Mouse (Mus musculus): ENCODE data around the gene Exoc2. TPM values are rescaled to one million over a fixed set of nuclear protein-coding genes. Genes with fewer than 3 reads are reported as not detected.

Exoc2 gene
- polyA plus RNA-seq, 1 experiment from 2014 or later = 47.0 TPM

GRCm38 (mm10) chr13:30792741-30793140 lies 181.2 kb downstream of the Exoc2 start:
- ATAC-seq (ENCODE audit: insufficient read depth) (peak; percentile 58), DNase-seq (peak; percentile 51)
- WGBS = 36% methylated on average over 3 of the region's 3 CpGs
- no peak overlapping the region for H3K4me2 ChIP-seq
- no peak overlapping the region for H3K4me3 ChIP-seq (ENCODE audit: low read depth, low read length)
- H3K27ac ChIP-seq (ENCODE audit: low read depth) = no peak overlapping the region
- no peaks in the 10 kb centered on the region for H3K36me3 ChIP-seq (ENCODE audit: insufficient read depth)
- H3K9ac ChIP-seq = no peak overlapping the region
- no peaks in the 10 kb centered on the region for H3K4me1 ChIP-seq (ENCODE audit: insufficient read depth)
- TF ChIP-seq CTCF (IDR thresholded peaks at IDR 0.05; ENCODE audit: low read depth) = no peak
- H3K9me3 ChIP-seq (ENCODE audit: low read depth, low read length) = no peaks in the 10 kb centered on the region
- no peaks in the 10 kb centered on the region for H3K27me3 ChIP-seq (ENCODE audit: insufficient read depth, low read length)

- DNase-seq (no peak), ATAC-seq (ENCODE audit: insufficient read depth) (no peak)
- no peak overlapping the region for H3K27ac ChIP-seq (ENCODE audit: low read depth)
- H3K4me2 ChIP-seq = no peak overlapping the region
- H3K9me3 ChIP-seq (ENCODE audit: low read depth, low read length) = no peaks in the 10 kb centered on the region
- TF ChIP-seq CTCF (IDR thresholded peaks at IDR 0.05; ENCODE audit: low read depth) = no peak
- no peak overlapping the region for H3K4me3 ChIP-seq (ENCODE audit: low read depth, low read length)
- WGBS = 49% methylated on average over 9 of the region's 9 CpGs
- no peaks in the 10 kb centered on the region for H3K27me3 ChIP-seq (ENCODE audit: insufficient read depth, low read length)
- no peak overlapping the region for H3K9ac ChIP-seq
- H3K36me3 ChIP-seq (ENCODE audit: insufficient read depth) = no peaks in the 10 kb centered on the region
- H3K4me1 ChIP-seq (ENCODE audit: insufficient read depth) = no peaks in the 10 kb centered on the region
Measured at GRCm38 (mm10) chr13:30792308-30792707, 181.6 kb downstream of the Exoc2 start.

- WGBS = 62% methylated on average over 5 of the region's 5 CpGs
- no peak for ATAC-seq (ENCODE audit: insufficient read depth)
- no peak for TF ChIP-seq CTCF (IDR thresholded peaks at IDR 0.05; ENCODE audit: low read depth)
Measured at GRCm38 (mm10) chr13:30790016-30790415, 183.9 kb downstream of the Exoc2 start.

GRCm38 (mm10) chr13:30788421-30788820 lies 185.5 kb downstream of the Exoc2 start:
- H3K4me1 ChIP-seq (ENCODE audit: insufficient read depth) = no peaks in the 10 kb centered on the region; the same call in 1 of the 2 replicates
- no peak overlapping the region for H3K4me2 ChIP-seq
- no peak overlapping the region for H3K4me3 ChIP-seq (ENCODE audit: low read depth, low read length)
- H3K36me3 ChIP-seq (ENCODE audit: insufficient read depth) = no peaks in the 10 kb centered on the region
- DNase-seq (no peak), ATAC-seq (ENCODE audit: insufficient read depth) (no peak)
- no peaks in the 10 kb centered on the region for H3K9me3 ChIP-seq (ENCODE audit: low read depth, low read length)
- no peak overlapping the region for H3K27ac ChIP-seq (ENCODE audit: low read depth)
- no peaks in the 10 kb centered on the region for H3K27me3 ChIP-seq (ENCODE audit: insufficient read depth, low read length)
- 80% methylated on average over 3 of the region's 3 CpGs for WGBS
- TF ChIP-seq CTCF (IDR thresholded peaks at IDR 0.05; ENCODE audit: low read depth) = no peak
- H3K9ac ChIP-seq = no peak overlapping the region

More at GRCm38 (mm10) chr13:30790016-30790415, 183.9 kb downstream of the Exoc2 start:
- Histone ChIP-seq H3K36me3 (ENCODE audit: insufficient read depth) (no peaks in the 10 kb centered on the region), H3K27ac (ENCODE audit: low read depth) (no peak overlapping the region), H3K27me3 (ENCODE audit: insufficient read depth, low read length) (no peaks in the 10 kb centered on the region), H3K4me1 (ENCODE audit: insufficient read depth) (no peaks in the 10 kb centered on the region; the same call in 1 of the 2 replicates), H3K4me2 (no peak overlapping the region), H3K9me3 (ENCODE audit: low read depth, low read length) (no peaks in the 10 kb centered on the region), H3K4me3 (ENCODE audit: low read depth, low read length) (no peak overlapping the region), H3K9ac (no peak overlapping the region)
- no peak for DNase-seq

DNA sequence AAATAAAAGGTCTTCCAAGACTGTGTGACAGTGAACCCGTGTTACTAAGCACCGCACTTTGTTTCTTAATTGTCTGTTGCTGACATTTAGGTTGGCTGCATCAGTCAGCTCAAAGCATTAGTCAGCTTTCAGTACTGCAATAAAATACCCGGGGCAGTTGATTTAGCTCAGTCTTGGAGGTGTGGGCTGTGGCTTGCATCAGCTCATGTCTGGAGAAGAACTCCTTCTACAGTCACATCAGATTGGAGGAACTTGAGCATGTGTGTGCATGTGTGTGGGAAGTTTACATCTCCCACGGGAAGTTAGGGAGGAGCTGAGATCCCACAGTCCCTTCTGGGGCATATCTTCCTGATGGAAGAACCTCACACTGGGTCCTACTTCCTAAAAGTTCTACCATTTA lies 185.9 kb downstream of the Exoc2 start:
- Histone ChIP-seq H3K27ac (ENCODE audit: low read depth) (no peak overlapping the region), H3K36me3 (ENCODE audit: insufficient read depth) (no peaks in the 10 kb centered on the region), H3K27me3 (ENCODE audit: insufficient read depth, low read length) (no peaks in the 10 kb centered on the region), H3K9me3 (ENCODE audit: low read depth, low read length) (no peaks in the 10 kb centered on the region), H3K4me2 (no peak overlapping the region), H3K9ac (no peak overlapping the region), H3K4me3 (ENCODE audit: low read depth, low read length) (no peak overlapping the region), H3K4me1 (ENCODE audit: insufficient read depth) (no peaks in the 10 kb centered on the region; the same call in 1 of the 2 replicates)
- ATAC-seq (ENCODE audit: insufficient read depth) (no peak), DNase-seq (no peak)
- WGBS = 84% methylated on average over 4 of the region's 4 CpGs
- no peak for TF ChIP-seq CTCF (IDR thresholded peaks at IDR 0.05; ENCODE audit: low read depth)

GRCm38 (mm10) chr13:30787556-30787955 lies 186.3 kb downstream of the Exoc2 start:
- 79% methylated on average over 2 of the region's 2 CpGs for WGBS
- Histone ChIP-seq H3K27me3 (ENCODE audit: insufficient read depth, low read length) (no peaks in the 10 kb centered on the region), H3K27ac (ENCODE audit: low read depth) (no peak overlapping the region), H3K4me1 (ENCODE audit: insufficient read depth) (no peaks in the 10 kb centered on the region; the same call in 1 of the 2 replicates), H3K4me2 (no peak overlapping the region), H3K4me3 (ENCODE audit: low read depth, low read length) (no peak overlapping the region), H3K9me3 (ENCODE audit: low read depth, low read length) (no peaks in the 10 kb centered on the region), H3K9ac (no peak overlapping the region), H3K36me3 (ENCODE audit: insufficient read depth) (no peaks in the 10 kb centered on the region)
- DNase-seq = no peak
- no peak for TF ChIP-seq CTCF (IDR thresholded peaks at IDR 0.05; ENCODE audit: low read depth)
- ATAC-seq (ENCODE audit: insufficient read depth) = no peak

DNA sequence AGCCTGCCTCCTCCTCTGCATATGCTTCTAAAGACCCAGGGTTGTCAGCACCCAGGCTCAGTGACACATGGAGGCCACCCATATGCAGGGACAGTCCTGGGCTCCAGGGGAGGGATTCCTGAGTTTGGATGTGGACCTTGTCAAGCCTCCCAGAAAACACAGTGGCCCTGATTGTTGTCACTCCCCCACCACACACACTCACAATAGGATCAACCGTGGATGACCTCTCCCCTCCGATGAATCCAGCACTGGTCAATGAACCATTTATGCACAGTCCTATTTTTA lies 186.9 kb downstream of the Exoc2 start:
- TF ChIP-seq CTCF (IDR thresholded peaks at IDR 0.05; ENCODE audit: low read depth) = no peak
- DNase-seq (no peak), ATAC-seq (ENCODE audit: insufficient read depth) (no peak)
- Histone ChIP-seq H3K9ac (no peak overlapping the region), H3K4me1 (ENCODE audit: insufficient read depth) (no peaks in the 10 kb centered on the region; the same call in 1 of the 2 replicates), H3K27me3 (ENCODE audit: insufficient read depth, low read length) (no peaks in the 10 kb centered on the region), H3K4me3 (ENCODE audit: low read depth, low read length) (no peak overlapping the region), H3K4me2 (no peak overlapping the region), H3K27ac (ENCODE audit: low read depth) (no peak overlapping the region), H3K36me3 (ENCODE audit: insufficient read depth) (no peaks in the 10 kb centered on the region), H3K9me3 (ENCODE audit: low read depth, low read length) (no peaks in the 10 kb centered on the region)
- WGBS = 83% methylated on average over 2 of the region's 2 CpGs

Measured in lung, embryonic 14.5 days (tissue).